Mouse (Mus musculus): Measurements from ENCODE around the gene Mms22l. TPM values are rescaled to one million over a fixed set of nuclear protein-coding genes. Genes with fewer than 3 reads are reported as not detected.

Gene Mms22l
- polyA plus RNA-seq (2012; rRNA removed): 2.6 and 3.3 TPM in 2 replicates

GRCm38 (mm10) chr4:24496116-24496952 is at the start of gene Mms22l:
Gene Mms22l, plus strand, starts transcription at chr4:24496451.

Measured in ovary, adult 2 months (tissue).